Mouse (Mus musculus) lung, postnatal 0 days (tissue): ENCODE results near the gene Dscam. TPM values are rescaled to one million over a fixed set of nuclear protein-coding genes. Genes with fewer than 3 reads are reported as not detected.

Experiments used
- ATAC-seq: fragments of 200-750 bp; cut with Nextera tagmentation; 2 replicates; pipeline ENCODE4 v1.8.0; 2017; ENCODE audit warnings: moderate library complexity
- DNase-seq: peaks from one replicate; pipeline ENCODE4 v3.0.0-alpha.2; 2016; ENCODE audit warnings: low spot score
- H3K27ac ChIP-seq: fragments of 300-500 bp; sonication (generic); 2 replicates; pipeline ENCODE4 v1.5.1; 2014; ENCODE audit warnings: antibody characterized with exemption, mild to moderate bottlenecking, low read length, mixed read lengths
- H3K27me3 ChIP-seq: fragments of 300-500 bp; sonication (generic); replicated peaks from 2 replicates; pipeline ENCODE4 v1.6.1; 2014; ENCODE audit warnings: low read length, mixed read lengths; ENCODE audit not compliant: insufficient read depth
- H3K36me3 ChIP-seq: fragments of 300-500 bp; sonication (generic); 2 replicates; pipeline ENCODE4 v1.6.1; 2014; ENCODE audit warnings: low read length, mixed read lengths; ENCODE audit not compliant: insufficient read depth
- H3K4me1 ChIP-seq: fragments of 300-500 bp; sonication (generic); 2 replicates; pipeline ENCODE4 v1.6.1; 2014; ENCODE audit warnings: antibody characterized with exemption, low read depth, low read length, mixed read lengths; ENCODE audit not compliant: insufficient read depth
- H3K4me2 ChIP-seq: fragments of 300-500 bp; sonication (generic); replicated peaks from 2 replicates; pipeline ENCODE4 v1.6.1; 2014; ENCODE audit warnings: low read depth, mild to moderate bottlenecking, low read length, moderate library complexity, mixed read lengths
- H3K4me3 ChIP-seq: fragments of 300-500 bp; sonication (generic); 2 replicates; pipeline ENCODE4 v1.5.1; 2014; ENCODE audit warnings: low read depth, low read length
- H3K9ac ChIP-seq: fragments of 300-500 bp; sonication (generic); replicated peaks from 2 replicates; pipeline ENCODE4 v1.6.1; 2014; ENCODE audit warnings: low read depth, mild to moderate bottlenecking
- H3K9me3 ChIP-seq: fragments of 300-500 bp; sonication (generic); 2 replicates; pipeline ENCODE4 v1.6.1; 2016; ENCODE audit warnings: low read length, mixed read lengths
- CTCF ChIP-seq: IDR thresholded peaks from 2 replicates; pipeline ENCODE4 v1.5.1; 2016; ENCODE audit warnings: antibody characterized with exemption, mild to moderate bottlenecking
- EP300 ChIP-seq: IDR thresholded peaks from 2 replicates; pipeline ENCODE4 v1.6.1; 2016; ENCODE audit warnings: antibody characterized with exemption, mild to moderate bottlenecking, control low read depth
- WGBS: fragments of 180-500 bp; shearing (Covaris S2); extraction: QIAGEN DNeasy Blood & Tissue Kit; methylation state at CpG from one replicate; pipeline ENCODE4 v1.1.7; 2014; 5-methylcytosine and 5-hydroxymethylcytosine counted together
- polyA plus RNA-seq: library from polyadenylated mRNA; unstranded; fragments of >200 nt; fragmentation: Nextera tagmentation; extraction: Ambion mirVana; gene quantifications from 2 replicates; pipeline ENCODE4 v1.2.1, GENCODE M21; 2015

The Dscam gene
- polyA plus RNA-seq, 1 experiment from 2014 or later = not detected

DNA sequence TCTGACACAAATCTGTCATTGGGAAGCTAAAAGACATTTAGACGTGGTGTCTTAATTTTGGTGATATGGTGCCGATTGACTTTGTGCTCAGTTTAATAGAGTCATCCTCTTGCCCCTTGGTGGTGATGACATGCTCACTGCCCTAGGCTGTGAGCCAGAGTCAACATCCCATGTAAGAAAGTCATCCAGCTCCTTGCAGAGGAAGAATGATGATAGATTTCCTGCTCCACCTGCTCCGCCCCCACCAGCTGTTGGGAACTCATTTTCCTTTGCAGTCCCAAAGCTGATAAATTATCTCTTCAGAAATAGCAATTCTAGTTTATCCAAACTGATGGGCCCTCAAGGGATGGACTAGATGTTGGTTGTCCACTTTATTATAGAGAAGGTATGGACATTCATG lies 613.9 kb downstream of the Dscam start:
- Histone ChIP-seq H3K9me3 (no peaks in the 10 kb centered on the region), H3K27ac (no peak overlapping the region), H3K36me3 (no peaks in the 10 kb centered on the region), H3K4me1 (no peaks in the 10 kb centered on the region), H3K27me3 (no peaks in the 10 kb centered on the region), H3K4me3 (no peak overlapping the region), H3K4me2 (no peak overlapping the region), H3K9ac (no peak overlapping the region)
- DNase-seq (no peak), ATAC-seq (no peak)
- WGBS = 61% methylated on average over 3 of the region's 3 CpGs
- no peak for TF ChIP-seq CTCF
- TF ChIP-seq EP300 = no peak

DNA sequence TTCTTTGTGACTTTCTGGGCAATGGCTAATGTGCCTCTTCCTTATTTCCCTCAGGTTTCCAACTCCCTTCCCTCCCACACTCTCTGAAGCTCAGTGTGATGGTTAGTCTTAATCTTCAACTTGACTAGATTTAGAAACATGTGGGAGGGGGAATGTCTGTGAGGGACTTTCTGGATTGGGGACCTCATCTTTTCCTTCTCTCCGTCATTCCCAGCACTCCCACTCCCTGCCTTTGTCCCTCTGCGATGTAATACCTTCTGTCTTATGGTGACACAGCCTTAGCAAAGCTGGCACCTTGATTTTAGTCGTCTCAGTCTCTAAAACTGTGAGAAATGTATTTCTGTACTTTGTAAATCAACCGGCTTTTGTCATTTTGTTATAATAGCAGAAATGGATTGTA lies 615.1 kb downstream of the Dscam start:
- Histone ChIP-seq H3K4me3 (no peak overlapping the region), H3K4me1 (no peaks in the 10 kb centered on the region), H3K36me3 (no peaks in the 10 kb centered on the region), H3K27me3 (no peaks in the 10 kb centered on the region), H3K9me3 (no peaks in the 10 kb centered on the region), H3K27ac (no peak overlapping the region), H3K4me2 (no peak overlapping the region), H3K9ac (no peak overlapping the region)
- TF ChIP-seq CTCF (no peak), EP300 (no peak)
- WGBS = 73% methylated on average over 4 of the region's 4 CpGs
- no peak for DNase-seq
- ATAC-seq = no peak

DNA sequence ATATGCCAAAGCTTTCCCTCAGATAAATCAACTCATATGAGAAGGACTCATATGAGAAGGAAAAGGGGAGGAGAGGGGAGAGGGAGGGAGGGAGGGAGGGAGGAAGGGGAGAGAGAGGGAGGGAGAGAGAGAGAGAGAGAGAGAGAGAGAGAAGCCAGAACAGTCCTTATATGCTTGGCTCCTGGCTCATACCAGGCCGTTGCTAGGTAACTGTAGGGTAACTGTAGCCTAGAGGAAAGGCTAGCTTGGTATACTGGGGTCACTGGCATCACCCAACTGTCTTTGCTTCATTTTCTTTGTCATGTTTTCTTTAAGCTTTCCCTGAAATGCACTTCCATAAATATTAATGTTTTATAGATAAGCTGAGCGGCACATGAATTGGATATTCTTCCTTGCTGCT lies 617.9 kb downstream of the Dscam start:
- no peaks in the 10 kb centered on the region for H3K9me3 ChIP-seq
- no peak overlapping the region for H3K4me2 ChIP-seq
- H3K9ac ChIP-seq = no peak overlapping the region
- ATAC-seq = no peak
- DNase-seq = no peak
- H3K27ac ChIP-seq = no peak overlapping the region
- WGBS = 69% methylated on average over 2 of the region's 2 CpGs
- TF ChIP-seq EP300 (no peak), CTCF (no peak)
- H3K27me3 ChIP-seq = no peaks in the 10 kb centered on the region
- no peaks in the 10 kb centered on the region for H3K36me3 ChIP-seq
- no peak overlapping the region for H3K4me3 ChIP-seq
- H3K4me1 ChIP-seq = no peaks in the 10 kb centered on the region

DNA sequence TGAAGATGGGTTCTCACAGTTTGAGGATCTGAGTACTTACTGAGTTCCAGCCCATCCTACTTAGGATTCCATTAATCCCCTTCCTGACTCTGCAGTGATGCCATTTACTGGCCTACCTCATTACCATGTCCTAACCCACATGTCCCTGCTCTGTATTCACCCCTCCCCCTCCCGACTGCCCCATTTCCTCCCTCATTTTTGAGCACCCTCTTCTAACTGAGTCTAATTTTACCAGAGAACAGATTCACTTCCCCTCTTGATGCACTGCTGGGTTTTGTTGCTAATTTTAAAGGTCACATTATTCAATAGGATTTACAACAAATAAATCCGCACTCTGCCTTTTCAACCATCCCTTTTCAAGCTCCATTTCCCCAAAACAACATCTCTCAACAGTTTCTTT lies 629.5 kb downstream of the Dscam start:
- no peak overlapping the region for H3K4me2 ChIP-seq
- no peaks in the 10 kb centered on the region for H3K9me3 ChIP-seq
- H3K27me3 ChIP-seq = no peaks in the 10 kb centered on the region
- H3K27ac ChIP-seq = no peak overlapping the region
- ATAC-seq = no peak
- H3K4me1 ChIP-seq = no peaks in the 10 kb centered on the region
- WGBS = 65% methylated on average over 2 of the region's 2 CpGs
- H3K36me3 ChIP-seq = no peaks in the 10 kb centered on the region
- no peak overlapping the region for H3K9ac ChIP-seq
- H3K4me3 ChIP-seq = no peak overlapping the region
- DNase-seq = no peak
- TF ChIP-seq EP300 = no peak

Other genes with a start within 250 kb of the Dscam start
- gene Bace2, start 186.0 kb upstream of the Dscam start, polyA plus RNA-seq = 13.8 and 16.2 TPM in 2 replicates